Mouse (Mus musculus) liver, embryonic 16.5 days (tissue): Measurements from ENCODE around the gene Nfib. TPM values are rescaled to one million over a fixed set of nuclear protein-coding genes. Genes with fewer than 3 reads are reported as not detected.

Experiments
- ATAC-seq: fragments of 200-750 bp; cut with Nextera tagmentation; 2 replicates; pipeline ENCODE4 v1.8.0; 2017; ENCODE audit warnings: low read depth, mild to moderate bottlenecking, moderate number of reproducible peaks, moderate library complexity
- H3K27ac ChIP-seq: fragments of 300-500 bp; sonication (generic); 2 replicates; pipeline ENCODE4 v1.5.1; 2014; ENCODE audit warnings: mild to moderate bottlenecking, low read length
- H3K27me3 ChIP-seq: fragments of 300-500 bp; sonication (generic); 2 replicates; pipeline ENCODE4 v1.6.1; 2014; ENCODE audit warnings: low read depth, low read length, mixed read lengths; ENCODE audit not compliant: control insufficient read depth, insufficient read depth
- H3K36me3 ChIP-seq: fragments of 300-500 bp; sonication (generic); 2 replicates; pipeline ENCODE4 v1.6.1; 2014; ENCODE audit warnings: mild to moderate bottlenecking; ENCODE audit not compliant: control insufficient read depth, insufficient read depth
- H3K4me1 ChIP-seq: fragments of 300-500 bp; sonication (generic); 2 replicates; pipeline ENCODE4 v1.6.1; 2014; ENCODE audit warnings: low read depth, low read length, mixed read lengths; ENCODE audit not compliant: control insufficient read depth
- H3K4me2 ChIP-seq: fragments of 300-500 bp; sonication (generic); 2 replicates; pipeline ENCODE4 v1.6.1; 2014; ENCODE audit warnings: low read depth, low read length, mixed read lengths
- H3K4me3 ChIP-seq: fragments of 300-500 bp; sonication (generic); 2 replicates; pipeline ENCODE4 v1.5.1; 2014; ENCODE audit warnings: low read depth, mild to moderate bottlenecking, low read length
- H3K9ac ChIP-seq: fragments of 300-500 bp; sonication (generic); 2 replicates; pipeline ENCODE4 v1.6.1; 2014; ENCODE audit warnings: low read depth, low read length
- H3K9me3 ChIP-seq: fragments of 300-500 bp; sonication (generic); replicated peaks from 2 replicates; pipeline ENCODE4 v1.6.1; 2016; ENCODE audit warnings: low read length; ENCODE audit not compliant: control insufficient read depth
- WGBS: fragments of 180-500 bp; shearing (Covaris S2); extraction: QIAGEN DNeasy Blood & Tissue Kit; methylation state at CpG from one replicate; pipeline ENCODE4 v1.1.7; 2014; ENCODE audit not compliant: insufficient replicate concordance; 5-methylcytosine and 5-hydroxymethylcytosine counted together
- polyA plus RNA-seq: library from polyadenylated mRNA; unstranded; fragments of >200 nt; fragmentation: Nextera tagmentation; extraction: Ambion mirVana; gene quantifications from 2 replicates; pipeline ENCODE4 v1.2.1, GENCODE M21; 2015

The Nfib gene
- polyA plus RNA-seq, 1 experiment from 2014 or later = 5.4 TPM

- H3K4me2 ChIP-seq = no peak overlapping the region
- H3K4me1 ChIP-seq = no peaks in the 10 kb centered on the region
- no peak overlapping the region for H3K27ac ChIP-seq
- ATAC-seq = no peak
- H3K36me3 ChIP-seq = no peaks in the 10 kb centered on the region
- H3K4me3 ChIP-seq = no peak overlapping the region
- H3K27me3 ChIP-seq = no peaks in the 10 kb centered on the region
- WGBS = 49% methylated on average over 10 of the region's 10 CpGs
- no peak overlapping the region for H3K9ac ChIP-seq
- no peaks in the 10 kb centered on the region for H3K9me3 ChIP-seq
Observed at GRCm38 (mm10) chr4:82593681-82594666, 111.6 kb downstream of the Nfib start.

GRCm38 (mm10) chr4:82592086-82593030 lies 113.2 kb downstream of the Nfib start:
- H3K27ac ChIP-seq = no peak overlapping the region
- WGBS = 38% methylated on average over 7 of the region's 7 CpGs
- H3K9ac ChIP-seq = no peak overlapping the region
- no peaks in the 10 kb centered on the region for H3K27me3 ChIP-seq
- no peak for ATAC-seq
- no peaks in the 10 kb centered on the region for H3K9me3 ChIP-seq
- H3K36me3 ChIP-seq = no peaks in the 10 kb centered on the region
- no peak overlapping the region for H3K4me3 ChIP-seq
- H3K4me1 ChIP-seq = no peaks in the 10 kb centered on the region
- no peak overlapping the region for H3K4me2 ChIP-seq

- Histone ChIP-seq H3K27ac (no peak overlapping the region), H3K9me3 (no peaks in the 10 kb centered on the region), H3K27me3 (no peaks in the 10 kb centered on the region), H3K4me3 (no peak overlapping the region), H3K4me2 (no peak overlapping the region), H3K36me3 (no peaks in the 10 kb centered on the region), H3K9ac (no peak overlapping the region), H3K4me1 (no peaks in the 10 kb centered on the region)
- 28% methylated on average over 4 of the region's 4 CpGs for WGBS
- ATAC-seq = no peak
Observed at GRCm38 (mm10) chr4:82589345-82589890, 116.1 kb downstream of the Nfib start.

- 62% methylated on average over 5 of the region's 5 CpGs for WGBS
- no peak for ATAC-seq
- H3K4me1 ChIP-seq = no peaks in the 10 kb centered on the region
- no peak overlapping the region for H3K27ac ChIP-seq
- H3K9ac ChIP-seq = no peak overlapping the region
- H3K4me3 ChIP-seq = no peak overlapping the region
- H3K4me2 ChIP-seq = no peak overlapping the region
- no peaks in the 10 kb centered on the region for H3K36me3 ChIP-seq
- H3K9me3 ChIP-seq = no peaks in the 10 kb centered on the region
- no peaks in the 10 kb centered on the region for H3K27me3 ChIP-seq
Observed at GRCm38 (mm10) chr4:82588718-82589117, 116.8 kb downstream of the Nfib start.

GRCm38 (mm10) chr4:82587146-82587870 lies 118.2 kb downstream of the Nfib start:
- 67% methylated on average over 16 of the region's 16 CpGs for WGBS

GRCm38 (mm10) chr4:82586637-82587036 lies 118.9 kb downstream of the Nfib start:
- WGBS = 66% methylated on average over 5 of the region's 5 CpGs
- H3K4me1 ChIP-seq = no peaks in the 10 kb centered on the region
- no peak overlapping the region for H3K4me3 ChIP-seq
- H3K27ac ChIP-seq = no peak overlapping the region
- no peaks in the 10 kb centered on the region for H3K9me3 ChIP-seq
- ATAC-seq = no peak
- H3K9ac ChIP-seq = no peak overlapping the region
- H3K4me2 ChIP-seq = no peak overlapping the region
- H3K27me3 ChIP-seq = no peaks in the 10 kb centered on the region
- H3K36me3 ChIP-seq = no peaks in the 10 kb centered on the region

More at GRCm38 (mm10) chr4:82587146-82587870, 118.2 kb downstream of the Nfib start:
- Histone ChIP-seq H3K4me3 (no peak overlapping the region), H3K4me2 (no peak overlapping the region), H3K27me3 (no peaks in the 10 kb centered on the region), H3K9ac (no peak overlapping the region), H3K36me3 (no peaks in the 10 kb centered on the region), H3K4me1 (no peaks in the 10 kb centered on the region), H3K9me3 (no peaks in the 10 kb centered on the region), H3K27ac (no peak overlapping the region)
- ATAC-seq = no peak

- Histone ChIP-seq H3K4me3 (no peak overlapping the region), H3K36me3 (no peaks in the 10 kb centered on the region), H3K4me1 (no peaks in the 10 kb centered on the region), H3K9ac (no peak overlapping the region), H3K4me2 (no peak overlapping the region), H3K27ac (no peak overlapping the region), H3K9me3 (no peaks in the 10 kb centered on the region), H3K27me3 (no peaks in the 10 kb centered on the region)
- ATAC-seq = no peak
- WGBS = 79% methylated on average over 9 of the region's 9 CpGs
Observed at GRCm38 (mm10) chr4:82585536-82585935, 120.0 kb downstream of the Nfib start.

GRCm38 (mm10) chr4:82585056-82585455 lies 120.5 kb downstream of the Nfib start:
- 81% methylated on average over 5 of the region's 5 CpGs for WGBS
- Histone ChIP-seq H3K4me3 (no peak overlapping the region), H3K9me3 (no peaks in the 10 kb centered on the region), H3K9ac (no peak overlapping the region), H3K27me3 (no peaks in the 10 kb centered on the region), H3K36me3 (no peaks in the 10 kb centered on the region), H3K4me1 (no peaks in the 10 kb centered on the region), H3K4me2 (no peak overlapping the region), H3K27ac (no peak overlapping the region)
- no peak for ATAC-seq
